Mouse (Mus musculus) olfactory bulb, adult 2 months (tissue): ENCODE measurements around the gene Rnf187.

ENCODE experiments used
- CTCF ChIP-seq: fragments of 200-500 bp; IDR thresholded peaks from 2 replicates; pipeline ENCODE4 v1.5.1; 2012; ENCODE audit warnings: low read depth, mild to moderate bottlenecking, low read length, moderate library complexity; ENCODE audit not compliant: insufficient read depth
- POLR2A ChIP-seq: fragments of 200-500 bp; IDR thresholded peaks from 2 replicates; pipeline ENCODE4 v1.6.1; 2012; ENCODE audit warnings: mild to moderate bottlenecking, low read depth, low read length, moderate library complexity; ENCODE audit not compliant: insufficient read depth

- TF ChIP-seq CTCF (no peak), POLR2A (no peak)
These were observed 30.9 kb upstream of the Rnf187 start for GRCm38 (mm10) chr11:58969659-58970058.
